Mouse (Mus musculus) intestine, postnatal 0 days (tissue): Measurements from ENCODE around the gene Cdcp2. TPM values are rescaled to one million over a fixed set of nuclear protein-coding genes. Genes with fewer than 3 reads are reported as not detected.

Experiments
- ATAC-seq: fragments of 200-750 bp; cut with Nextera tagmentation; 2 replicates; pipeline ENCODE4 v1.8.0; 2017; ENCODE audit warnings: mild to moderate bottlenecking, moderate TSS enrichment, moderate library complexity
- H3K27ac ChIP-seq: fragments of 300-500 bp; sonication (generic); 2 replicates; pipeline ENCODE4 v1.5.1; 2014; ENCODE audit warnings: mild to moderate bottlenecking, low read depth, low read length, moderate library complexity
- H3K27me3 ChIP-seq: fragments of 300-500 bp; sonication (generic); replicated peaks from 2 replicates; pipeline ENCODE4 v1.6.1; 2014; ENCODE audit warnings: low read length, mixed read lengths; ENCODE audit not compliant: control insufficient read depth, insufficient read depth
- H3K36me3 ChIP-seq: fragments of 300-500 bp; sonication (generic); 2 replicates; pipeline ENCODE4 v1.6.1; 2014; ENCODE audit warnings: mild to moderate bottlenecking, moderate library complexity; ENCODE audit not compliant: control insufficient read depth, insufficient read depth
- H3K4me1 ChIP-seq: fragments of 300-500 bp; sonication (generic); replicated peaks from 2 replicates; pipeline ENCODE4 v1.6.1; 2014; ENCODE audit warnings: antibody characterized with exemption, low read length, mixed read lengths; ENCODE audit not compliant: control insufficient read depth, insufficient read depth
- H3K4me2 ChIP-seq: fragments of 300-500 bp; sonication (generic); replicated peaks from 2 replicates; pipeline ENCODE4 v1.6.1; 2014; ENCODE audit warnings: low read depth, mild to moderate bottlenecking, moderate library complexity
- H3K4me3 ChIP-seq: fragments of 300-500 bp; sonication (generic); 2 replicates; pipeline ENCODE4 v1.5.1; 2014; ENCODE audit warnings: low read depth, low read length
- H3K9ac ChIP-seq: fragments of 300-500 bp; sonication (generic); 2 replicates; pipeline ENCODE4 v1.6.1; 2014; ENCODE audit warnings: mild to moderate bottlenecking, low read depth, low read length
- H3K9me3 ChIP-seq: fragments of 300-500 bp; sonication (generic); 2 replicates; pipeline ENCODE4 v1.6.1; 2016; ENCODE audit warnings: mixed run types; ENCODE audit not compliant: control insufficient read depth
- CTCF ChIP-seq: sonication (generic); IDR thresholded peaks from 2 replicates; pipeline ENCODE4 v1.5.1; 2016; ENCODE audit warnings: low read depth, mild to moderate bottlenecking, control low read depth, antibody characterized with exemption, moderate library complexity
- WGBS: fragments of 180-500 bp; shearing (Covaris S2); extraction: QIAGEN DNeasy Blood & Tissue Kit; methylation state at CpG from one replicate; pipeline ENCODE4 v1.1.7; 2014; 5-methylcytosine and 5-hydroxymethylcytosine counted together
- polyA plus RNA-seq: library from polyadenylated mRNA; unstranded; fragments of >200 nt; fragmentation: Nextera tagmentation; extraction: Ambion mirVana; gene quantifications from 2 replicates; pipeline ENCODE4 v1.2.1, GENCODE M21; 2015

Gene Cdcp2
- polyA plus RNA-seq, 1 experiment from 2014 or later: not detected

DNA sequence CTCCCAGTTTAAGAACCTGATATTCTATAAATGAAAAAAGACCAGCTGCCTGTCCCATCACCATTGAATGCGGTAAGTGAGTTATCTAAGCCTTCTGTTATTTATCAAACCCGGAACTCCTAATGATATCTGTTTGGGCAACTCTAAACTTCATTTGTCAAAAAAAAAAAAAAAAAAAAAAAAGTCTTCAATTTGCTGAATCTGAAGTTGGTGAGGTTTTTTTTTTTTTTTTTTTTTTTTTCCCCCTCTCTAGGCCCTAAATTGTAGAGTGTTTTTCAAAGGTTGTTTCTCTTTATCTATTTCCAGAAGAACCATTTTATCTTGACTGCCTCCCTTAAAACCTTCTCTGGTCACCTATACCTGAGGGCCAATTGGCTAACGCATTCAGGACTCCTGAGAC is 38.2 kb downstream of the Cdcp2 start:
- Histone ChIP-seq H3K4me3 (no peak overlapping the region), H3K36me3 (peaks cover 9% of the 10 kb centered on the region; the same call in 1 of the 2 replicates), H3K9me3 (no peaks in the 10 kb centered on the region), H3K4me1 (no peaks in the 10 kb centered on the region), H3K27me3 (no peaks in the 10 kb centered on the region), H3K27ac (no peak overlapping the region), H3K4me2 (no peak overlapping the region), H3K9ac (no peak overlapping the region)
- no peak for ATAC-seq
- WGBS: 84% methylated on average over 3 of the region's 3 CpGs
- TF ChIP-seq CTCF: no peak

DNA sequence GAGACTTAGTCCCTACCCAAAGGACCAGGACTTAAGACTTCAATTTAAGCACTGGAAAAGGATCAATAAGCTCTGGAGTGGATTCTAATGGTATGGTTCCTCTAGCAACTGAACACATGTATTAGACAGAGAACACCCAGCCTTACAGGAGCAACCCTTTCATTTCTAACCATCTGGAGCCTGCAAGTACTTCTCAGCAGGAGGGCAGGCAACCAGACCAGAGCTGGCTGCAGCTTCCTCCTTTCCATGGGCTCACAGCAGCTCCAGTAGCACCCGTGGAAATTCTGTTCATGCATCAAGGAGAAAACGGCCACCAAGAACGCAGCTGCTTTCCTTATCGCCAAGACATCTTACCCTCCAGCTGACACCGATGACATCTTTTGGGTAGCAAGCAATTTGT is 39.0 kb downstream of the Cdcp2 start:
- no peak overlapping the region for H3K27ac ChIP-seq
- H3K9ac ChIP-seq: no peak overlapping the region
- 66% methylated on average over 5 of the region's 5 CpGs for WGBS
- no peaks in the 10 kb centered on the region for H3K4me1 ChIP-seq
- H3K4me2 ChIP-seq: no peak overlapping the region
- no peaks in the 10 kb centered on the region for H3K27me3 ChIP-seq
- ATAC-seq: no peak
- no peak overlapping the region for H3K4me3 ChIP-seq
- TF ChIP-seq CTCF: no peak
- peaks cover 9% of the 10 kb centered on the region; the same call in 1 of the 2 replicates for H3K36me3 ChIP-seq
- no peaks in the 10 kb centered on the region for H3K9me3 ChIP-seq

- Histone ChIP-seq H3K4me1 (no peaks in the 10 kb centered on the region), H3K9ac (no peak overlapping the region), H3K36me3 (peaks cover 9% of the 10 kb centered on the region; the same call in 1 of the 2 replicates), H3K27ac (no peak overlapping the region), H3K4me2 (no peak overlapping the region), H3K4me3 (no peak overlapping the region), H3K27me3 (no peaks in the 10 kb centered on the region), H3K9me3 (no peaks in the 10 kb centered on the region)
- TF ChIP-seq CTCF: no peak
- no peak for ATAC-seq
- WGBS: 49% methylated on average over 3 of the region's 3 CpGs
Measured at GRCm38 (mm10) chr4:107136531-107136930, 39.8 kb downstream of the Cdcp2 start.

DNA sequence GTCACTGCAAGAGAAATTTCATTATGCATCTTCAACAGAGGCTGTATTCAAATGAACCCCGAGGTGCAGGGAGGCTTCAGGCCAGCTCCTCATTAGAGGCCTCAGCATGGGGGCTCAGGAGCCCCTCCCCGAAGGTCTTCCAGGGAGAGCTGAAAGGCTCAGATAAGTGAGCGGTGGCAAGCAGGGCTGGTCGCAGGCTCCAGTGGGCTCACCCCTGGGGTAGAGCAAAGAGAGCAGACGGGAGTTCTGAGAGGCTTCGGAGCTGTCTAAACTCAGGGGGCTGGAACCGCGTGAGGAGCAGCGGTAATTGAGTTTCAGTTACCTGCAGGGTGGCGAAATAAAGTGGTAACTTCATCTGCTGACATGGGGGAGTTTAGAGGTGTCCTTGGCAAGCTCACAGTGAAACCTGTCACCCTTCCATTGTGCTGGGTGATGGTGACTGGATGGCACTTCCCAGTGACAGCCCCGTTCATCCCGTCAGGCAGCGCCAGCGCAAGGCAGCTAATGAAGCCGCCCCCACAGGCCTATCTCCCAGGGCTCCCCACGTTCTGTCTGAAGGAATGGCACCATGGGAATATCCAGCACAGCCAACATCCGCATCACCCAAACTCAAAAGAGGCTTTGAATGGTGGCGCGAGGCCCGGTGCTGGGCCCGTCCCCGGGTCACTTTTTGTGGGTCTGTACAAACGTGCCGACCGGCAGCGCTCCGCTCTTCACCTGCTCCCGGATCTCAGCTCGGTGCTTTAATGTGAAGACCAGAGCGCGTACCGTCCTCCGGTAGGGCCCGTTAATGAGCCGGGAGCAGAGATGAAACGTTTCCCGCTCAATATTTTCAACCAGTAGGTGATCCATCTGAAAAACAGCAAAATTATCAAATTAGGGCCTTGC is 42.5 kb downstream of the Cdcp2 start:
- no peak overlapping the region for H3K27ac ChIP-seq
- no peak overlapping the region for H3K4me3 ChIP-seq
- TF ChIP-seq CTCF: no peak
- H3K27me3 ChIP-seq: no peaks in the 10 kb centered on the region
- H3K9ac ChIP-seq: no peak overlapping the region
- no peak for ATAC-seq
- no peaks in the 10 kb centered on the region for H3K4me1 ChIP-seq
- H3K4me2 ChIP-seq: no peak overlapping the region
- H3K9me3 ChIP-seq: no peaks in the 10 kb centered on the region
- peaks cover 30% of the 10 kb centered on the region; the same call in 1 of the 2 replicates for H3K36me3 ChIP-seq
- WGBS: 70% methylated on average over 37 of the region's 37 CpGs

GRCm38 (mm10) chr4:107139836-107140631 is 43.3 kb downstream of the Cdcp2 start:
- no peaks in the 10 kb centered on the region for H3K9me3 ChIP-seq
- no peak for TF ChIP-seq CTCF
- ATAC-seq: no peak; the same call in 1 of the 2 replicates
- no peaks in the 10 kb centered on the region for H3K27me3 ChIP-seq
- no peaks in the 10 kb centered on the region for H3K4me1 ChIP-seq
- WGBS: 39% methylated on average over 13 of the region's 13 CpGs
- no peak overlapping the region for H3K4me2 ChIP-seq
- no peak overlapping the region for H3K4me3 ChIP-seq
- H3K27ac ChIP-seq: no peak overlapping the region
- H3K36me3 ChIP-seq: peaks cover 31% of the 10 kb centered on the region; the same call in 1 of the 2 replicates
- no peak overlapping the region for H3K9ac ChIP-seq

DNA sequence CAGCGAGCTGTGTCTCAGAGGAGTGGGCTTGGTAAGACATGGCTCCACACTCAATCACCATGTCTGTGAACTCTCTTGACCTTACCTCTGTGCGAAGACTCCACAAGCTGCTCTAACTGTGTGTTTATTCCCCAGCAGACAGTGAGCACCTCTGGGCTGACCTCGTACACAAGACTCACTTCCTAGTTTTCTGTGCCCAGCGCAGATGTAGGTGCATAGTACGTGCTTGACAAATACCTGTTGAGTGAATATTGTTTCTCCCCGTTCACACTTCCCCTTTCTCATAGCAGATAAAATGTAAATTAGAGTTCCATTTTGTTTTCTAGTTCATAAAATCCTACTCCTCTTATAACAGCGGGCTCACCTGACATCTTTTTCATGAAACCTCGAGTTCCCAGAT is 46.8 kb downstream of the Cdcp2 start:
- no peaks in the 10 kb centered on the region for H3K9me3 ChIP-seq
- H3K36me3 ChIP-seq: peaks cover 50% of the 10 kb centered on the region
- no peak overlapping the region for H3K4me2 ChIP-seq
- TF ChIP-seq CTCF: no peak
- H3K27ac ChIP-seq: no peak overlapping the region
- H3K4me3 ChIP-seq: no peak overlapping the region
- no peaks in the 10 kb centered on the region for H3K27me3 ChIP-seq
- H3K4me1 ChIP-seq: no peaks in the 10 kb centered on the region
- WGBS: 90% methylated on average over 8 of the region's 8 CpGs
- H3K9ac ChIP-seq: no peak overlapping the region
- ATAC-seq: no peak
